Mouse (Mus musculus) thymus, postnatal 25 days (tissue): ENCODE data around the gene BC117090.
"Not testable (repeated sequence)": the region's sequence is repeated elsewhere in the genome, so short reads cannot be mapped to it uniquely, and the experiment has no call there.

Source experiments
- DNase-seq: peaks from one replicate; pipeline ENCODE4 v3.0.0; 2022

The BC117090 gene

GRCm38 (mm10) chr16:36334232-36334631 lies at the start of gene BC117090:
Gene BC117090, minus strand, starts transcription at chr16:36334332.
- no peak for DNase-seq

- DNase-seq = not testable (repeated sequence)
These were observed 33.5 kb upstream of the BC117090 start, which contains the start of gene BC100530 for GRCm38 (mm10) chr16:36367648-36368047. Gene BC100530, minus strand, starts transcription at chr16:36367748.

GRCm38 (mm10) chr16:36337171-36337570 lies 3.0 kb upstream of the BC117090 start:
- DNase-seq = no peak

- no peak for DNase-seq
These were observed 14.8 kb downstream of the BC117090 start for GRCm38 (mm10) chr16:36319286-36319685.

- DNase-seq = not testable (repeated sequence)
These were observed 18.0 kb downstream of the BC117090 start for GRCm38 (mm10) chr16:36316111-36316510.

GRCm38 (mm10) chr16:36307631-36308030 lies 26.5 kb downstream of the BC117090 start:
- DNase-seq = no peak

GRCm38 (mm10) chr16:36289140-36289539 lies 45.0 kb downstream of the BC117090 start:
- no peak for DNase-seq

GRCm38 (mm10) chr16:36276796-36277195 lies 57.3 kb downstream of the BC117090 start, which contains the start of gene Stfa1:
Gene Stfa1, plus strand, starts transcription at chr16:36276951.
- DNase-seq = not testable (repeated sequence)
